Mouse (Mus musculus): ENCODE measurements around the gene Ccdc171.
"Not testable (repeated sequence)": the region's sequence is repeated elsewhere in the genome, so short reads cannot be mapped to it uniquely, and the experiment has no call there.

Ccdc171 gene

GRCm38 (mm10) chr4:83657021-83657420 lies 131.7 kb downstream of the Ccdc171 start:
- DNase-seq (ENCODE audit: low read depth): no peak

GRCm38 (mm10) chr4:83658415-83658814 lies 133.1 kb downstream of the Ccdc171 start:
- DNase-seq (ENCODE audit: low read depth): no peak

- no peak for DNase-seq (ENCODE audit: low read depth)
Measured at GRCm38 (mm10) chr4:83659411-83659810, 134.1 kb downstream of the Ccdc171 start.

- DNase-seq (ENCODE audit: low read depth): no peak
Measured at GRCm38 (mm10) chr4:83661519-83662271, 136.3 kb downstream of the Ccdc171 start.

GRCm38 (mm10) chr4:83662301-83662700 lies 137.0 kb downstream of the Ccdc171 start:
- DNase-seq (ENCODE audit: low read depth): no peak

GRCm38 (mm10) chr4:83669552-83669951 lies 144.2 kb downstream of the Ccdc171 start:
- DNase-seq (ENCODE audit: low read depth): no peak

GRCm38 (mm10) chr4:83675308-83675707 lies 150.0 kb downstream of the Ccdc171 start:
- DNase-seq (ENCODE audit: low read depth): not testable (repeated sequence)

- DNase-seq (ENCODE audit: low read depth): no peak
Measured at GRCm38 (mm10) chr4:83676444-83676843, 151.1 kb downstream of the Ccdc171 start.

- DNase-seq (ENCODE audit: low read depth): no peak
Measured at GRCm38 (mm10) chr4:83681081-83681480, 155.7 kb downstream of the Ccdc171 start.

- DNase-seq (ENCODE audit: low read depth): no peak
Measured at GRCm38 (mm10) chr4:83682866-83683265, 157.5 kb downstream of the Ccdc171 start.

GRCm38 (mm10) chr4:83700190-83700589 lies 174.8 kb downstream of the Ccdc171 start:
- no peak for DNase-seq (ENCODE audit: low read depth)

GRCm38 (mm10) chr4:83716996-83717395 lies 191.7 kb downstream of the Ccdc171 start:
- DNase-seq (ENCODE audit: low read depth): no peak

GRCm38 (mm10) chr4:83719816-83720215 lies 194.5 kb downstream of the Ccdc171 start:
- DNase-seq (ENCODE audit: low read depth): no peak

- DNase-seq (ENCODE audit: low read depth): peak; percentile 19
Measured at GRCm38 (mm10) chr4:83725136-83725535, 199.8 kb downstream of the Ccdc171 start.

GRCm38 (mm10) chr4:83739137-83739890 lies 214.0 kb downstream of the Ccdc171 start:
- DNase-seq (ENCODE audit: low read depth): no peak

GRCm38 (mm10) chr4:83739891-83740277 lies 214.5 kb downstream of the Ccdc171 start:
- no peak for DNase-seq (ENCODE audit: low read depth)

GRCm38 (mm10) chr4:83742806-83743460 lies 217.6 kb downstream of the Ccdc171 start:
- DNase-seq (ENCODE audit: low read depth): no peak

- no peak for DNase-seq (ENCODE audit: low read depth)
Measured at GRCm38 (mm10) chr4:83775136-83775535, 249.8 kb downstream of the Ccdc171 start.

- DNase-seq (ENCODE audit: low read depth): no peak
Measured at GRCm38 (mm10) chr4:83780044-83780443, 254.7 kb downstream of the Ccdc171 start.

- peak; percentile 40 for DNase-seq (ENCODE audit: low read depth)
Measured at GRCm38 (mm10) chr4:83785115-83785514, 259.8 kb downstream of the Ccdc171 start.

- no peak for DNase-seq (ENCODE audit: low read depth)
Measured at GRCm38 (mm10) chr4:83791811-83792210, 266.5 kb downstream of the Ccdc171 start.

- DNase-seq (ENCODE audit: low read depth): peak; percentile 47
Measured at GRCm38 (mm10) chr4:83794315-83794922, 269.1 kb downstream of the Ccdc171 start.

All from induced T-regulatory cell, adult 2 months (primary cell).